Mouse (Mus musculus) liver, embryonic 14.5 days (tissue): ENCODE data around the gene BC004004.

ENCODE experiments used
- CTCF ChIP-seq: IDR thresholded peaks from 2 replicates; pipeline ENCODE4 v1.5.1; 2016; ENCODE audit warnings: antibody characterized with exemption, low read depth, control low read depth
- EP300 ChIP-seq: IDR thresholded peaks from 2 replicates; pipeline ENCODE4 v1.6.1; 2016; ENCODE audit warnings: antibody characterized with exemption, low read depth

DNA sequence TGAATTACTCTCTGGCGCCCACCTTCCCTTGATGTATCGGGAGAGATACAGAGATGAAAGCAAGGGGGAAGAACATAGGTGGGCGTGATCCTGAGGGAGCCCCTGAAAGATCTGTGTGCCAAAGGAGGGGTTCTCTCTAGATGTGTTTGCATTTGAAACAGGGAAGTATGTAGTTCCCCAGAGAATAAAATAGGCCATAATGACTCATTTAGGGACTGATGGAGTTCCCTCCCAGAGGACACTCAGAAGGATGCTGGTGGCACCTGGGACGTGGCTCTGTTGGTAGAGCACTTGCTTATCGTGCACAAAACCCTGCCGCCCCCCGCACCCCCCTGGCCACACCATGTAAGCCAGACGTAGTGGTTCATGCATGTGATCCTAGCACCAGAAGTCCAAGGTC is 94.5 kb downstream of the BC004004 start:
- TF ChIP-seq EP300 (no peak), CTCF (no peak)
